Mouse (Mus musculus): Measurements from ENCODE around the gene Naip1. TPM values are rescaled to one million over a fixed set of nuclear protein-coding genes. Genes with fewer than 3 reads are reported as not detected.

Gene Naip1
- 0.05 TPM in 2 replicates for polyA plus RNA-seq (2012; rRNA removed)

GRCm38 (mm10) chr13:100452415-100453127 is at the start of gene Naip1:
Gene Naip1 (minus strand): TSS chr13:100452869.

DNA sequence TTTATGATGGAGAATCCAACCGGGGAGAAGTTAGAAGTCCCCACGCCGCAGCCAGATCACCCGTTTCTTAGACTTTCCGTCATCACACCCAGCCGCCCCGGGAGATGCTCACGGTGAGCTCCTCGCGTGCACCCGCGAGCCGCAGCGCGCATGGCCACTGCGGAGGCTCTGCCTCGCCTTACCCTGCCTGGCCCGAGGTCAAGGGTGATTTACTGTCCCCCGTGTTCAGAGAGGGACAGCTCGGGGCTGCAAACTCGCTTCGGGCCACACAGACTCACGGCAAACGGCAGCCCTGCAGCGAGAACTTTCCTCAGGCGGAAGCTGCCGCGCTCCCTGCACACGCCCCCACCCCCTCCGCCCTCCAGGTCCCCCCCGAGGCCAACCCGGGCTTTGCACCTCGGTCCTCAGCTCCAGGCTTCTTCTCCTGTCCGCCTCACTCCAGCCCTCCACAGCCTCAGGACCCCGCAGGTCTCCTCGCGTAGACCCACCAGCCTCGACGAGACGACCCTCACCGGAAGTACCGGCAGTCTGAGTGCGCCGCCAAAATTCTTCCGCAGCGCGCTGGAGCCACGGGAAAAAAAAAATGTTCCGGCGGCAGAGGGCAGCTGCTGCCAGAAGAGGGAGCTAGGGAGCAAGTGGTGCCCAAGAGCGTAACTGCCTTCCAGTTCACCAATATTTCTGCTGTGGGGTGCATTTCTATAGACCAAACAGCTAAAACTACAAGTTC is 39.6 kb upstream of the Naip1 start, which contains the start of gene Gtf2h2:
TSS of gene Gtf2h2 (minus strand) at position 519 of the 727 bp plus-strand sequence.

Other genes starting within 250 kb of the Naip1 start
- gene Naip5, start 206.5 kb downstream of the Naip1 start, polyA plus RNA-seq (2012; rRNA removed), result 0.33 and 0.39 TPM in 2 replicates
- 0.23 and 0.28 TPM in 2 replicates for gene Naip6, start 135.2 kb downstream of the Naip1 start, polyA plus RNA-seq (2012; rRNA removed)
- gene Gtf2h2, start 39.7 kb upstream of the Naip1 start, polyA plus RNA-seq (2012; rRNA removed), result 79.0 and 81.0 TPM in 2 replicates
- gene Ocln, start 99.8 kb upstream of the Naip1 start, polyA plus RNA-seq (2012; rRNA removed), result 2.8 TPM in 2 replicates
- 1.8 and 2.8 TPM in 2 replicates for gene Marveld2, start 164.1 kb upstream of the Naip1 start, polyA plus RNA-seq (2012; rRNA removed)
- 252 and 281 TPM in 2 replicates for gene Ak6, start 198.1 kb upstream of the Naip1 start, polyA plus RNA-seq (2012; rRNA removed)
- gene Rad17, start 198.2 kb upstream of the Naip1 start, polyA plus RNA-seq (2012; rRNA removed), result 15.8 and 18.6 TPM in 2 replicates
- 28.4 and 28.7 TPM in 2 replicates for gene Taf9, start 198.7 kb upstream of the Naip1 start, polyA plus RNA-seq (2012; rRNA removed)
- gene Ccdc125, start 216.8 kb upstream of the Naip1 start, polyA plus RNA-seq (2012; rRNA removed), result 1.3 and 1.6 TPM in 2 replicates

Data from central nervous system, embryonic 14 days (tissue).